Mouse (Mus musculus) ES-Bruce4 (cell line): ENCODE results near the gene Wdr70.

Source experiments
- EP300 ChIP-seq: IDR thresholded peaks from 2 replicates; pipeline ENCODE4 v1.6.1; 2011; ENCODE audit warnings: low read depth, low read length; ENCODE audit not compliant: insufficient read depth
- POLR2A ChIP-seq: IDR thresholded peaks from one replicate; pipeline ENCODE4 v1.8.1; 2011; ENCODE audit warnings: low read length; ENCODE audit not compliant: insufficient read depth

DNA sequence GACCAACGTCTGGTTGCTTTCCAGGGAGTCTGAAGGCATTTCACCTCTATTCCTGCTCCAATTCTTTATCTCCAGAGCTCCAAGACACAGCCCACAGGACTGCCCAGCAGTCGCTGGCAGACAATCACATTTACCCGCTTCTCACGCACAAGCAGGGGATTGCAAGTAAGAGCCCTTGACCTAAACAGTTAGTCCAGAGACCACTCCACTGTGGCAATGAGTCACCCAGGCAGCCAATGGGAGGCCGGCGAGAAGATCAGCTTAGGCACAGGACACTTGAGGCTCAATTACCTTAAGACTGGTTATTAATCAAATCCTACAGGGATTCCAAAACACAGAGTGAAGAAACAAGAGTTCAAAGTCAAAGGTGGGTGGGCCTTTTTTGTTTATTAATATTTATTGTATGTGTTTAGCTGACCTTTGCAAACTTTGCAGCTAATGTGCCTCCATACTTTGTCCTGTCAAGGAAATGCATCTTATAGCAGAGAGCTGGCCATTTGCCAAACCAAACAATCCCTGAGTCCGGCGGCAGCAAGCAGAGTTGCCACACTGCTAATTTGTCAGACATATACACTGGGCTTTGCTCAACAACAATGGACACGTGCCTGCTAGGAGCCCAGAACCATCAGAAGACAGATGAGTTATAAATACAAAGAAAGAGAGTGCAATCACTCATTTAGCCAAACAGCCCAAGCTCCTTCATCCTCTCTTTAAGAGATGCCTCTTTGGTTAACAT is 207.3 kb downstream of the Wdr70 start:
- TF ChIP-seq POLR2A = no peak
- no peak for TF ChIP-seq EP300
